ENCODE assay signal across 17 mouse cellular contexts in the genomic region with DNA sequence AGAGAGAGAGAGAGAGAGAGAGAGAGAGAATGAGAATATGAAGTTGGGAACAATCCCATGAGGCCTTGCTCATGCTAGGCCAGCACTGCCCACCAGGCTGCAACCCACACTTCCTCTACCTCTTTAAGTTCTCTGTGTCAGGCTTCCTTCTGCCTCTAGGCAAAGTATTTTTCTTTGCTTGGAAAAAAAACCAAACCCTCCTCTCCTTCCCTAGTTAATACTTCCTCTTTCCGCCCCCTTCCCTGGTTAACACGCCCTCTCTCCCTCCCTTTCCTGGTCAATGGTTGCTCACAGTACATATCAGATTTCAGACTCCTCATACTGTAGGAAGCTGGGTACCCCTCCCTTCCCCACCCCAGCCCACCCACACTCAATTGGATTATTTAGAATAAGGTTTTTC.
DNase-seq lines count a peak whose midpoint lies in the region; ATAC-seq and TF ChIP-seq lines count a peak whose summit lies in the region.
"Had no signal": no experiment of that assay in that cellular context is flagged by ENCODE, and none has a peak within 500 bp of the region (broad histone marks: within the 10 kb centered on the region; RNA-seq: fewer than 3 reads in every experiment).

No protein-coding gene starts in this region.

- H3K9me3 ChIP-seq in liver, postnatal 0 days (ENCODE audit: low read length) = no peaks in the 10 kb centered on the region
- H3K9me3 ChIP-seq in limb, embryonic 15.5 days = no peaks in the 10 kb centered on the region
- no peaks in the 10 kb centered on the region for H3K9me3 ChIP-seq in midbrain, embryonic 10.5 days (replicated peaks)
- H3K9me3 ChIP-seq: heart, embryonic 10.5 days; limb, embryonic 13.5 days; midbrain, embryonic 12.5 days had no signal

- TF ChIP-seq CTCF in liver, postnatal 0 days (IDR thresholded peaks at IDR 0.05; ENCODE audit: low read depth) = 0 out of 2 replicates have a peak, but pooled peaks have one; percentile 2

- intact Hi-C loops in heart, postnatal 36 days (cut with DNase I) = no loop called here

- DNase-seq in heart, adult 11 months = peak; percentile 89
- DNase-seq in heart, postnatal 36 days = no peak
- DNase-seq in liver, postnatal 0 days = no peak
- DNase-seq in liver (no peak), NIH3T3 (ENCODE audit: low read depth) (peak; percentile 18)
- DNase-seq in midbrain, embryonic 10.5 days (ENCODE audit: low spot score) = no peak
- DNase-seq in urinary bladder, postnatal 4 days (ENCODE audit: low spot score in 2 of 2) = no peak
- DNase-seq: adrenal gland, adult 8-10 months; cerebellum, adult 8-10 months; gastrocnemius, postnatal 10 days; lung, adult 18-20 months; right cerebral cortex, adult 18-20 months; spleen, adult 18-20 months had no signal

- TF ChIP-seq EP300 in liver, postnatal 0 days (IDR thresholded peaks at IDR 0.05; ENCODE audit: low read depth) = no peak

- no peak overlapping the region for H3K27ac ChIP-seq in liver, postnatal 0 days (ENCODE audit: low read depth)
- H3K27ac ChIP-seq in limb, embryonic 15.5 days = 0 out of 2 replicates have a peak overlapping the region, but pooled peaks have one; percentile 33
- H3K27ac ChIP-seq in midbrain, embryonic 10.5 days (replicated peaks) = no peak overlapping the region
- H3K27ac ChIP-seq: heart, embryonic 10.5 days; limb, embryonic 13.5 days; midbrain, embryonic 12.5 days had no signal

- no peaks in the 10 kb centered on the region for H3K4me1 ChIP-seq in liver, postnatal 0 days (ENCODE audit: insufficient read depth)
- peaks cover 2% of the 10 kb centered on the region; the same call in 1 of the 2 replicates for H3K4me1 ChIP-seq in limb, embryonic 15.5 days
- H3K4me1 ChIP-seq in midbrain, embryonic 10.5 days = peaks cover 15% of the 10 kb centered on the region

- 39% methylated on average over 2 of the region's 2 CpGs for WGBS in liver, postnatal 0 days (ENCODE audit: insufficient replicate concordance)
- WGBS in limb, embryonic 15.5 days = 48% methylated on average over 2 of the region's 2 CpGs
- WGBS in midbrain, embryonic 10.5 days = 88% methylated on average over 2 of the region's 2 CpGs

- no peak overlapping the region for H3K4me2 ChIP-seq in liver, postnatal 0 days (ENCODE audit: low read depth, low read length)
- no peak overlapping the region for H3K4me2 ChIP-seq in limb, embryonic 15.5 days
- H3K4me2 ChIP-seq: limb, embryonic 13.5 days; midbrain, embryonic 12.5 days had no signal

- H3K36me3 ChIP-seq in liver, postnatal 0 days (replicated peaks; ENCODE audit: insufficient read depth, low read length) = peaks cover 5% of the 10 kb centered on the region; the same call in 1 of the 2 replicates
- H3K36me3 ChIP-seq in limb, embryonic 15.5 days = peaks cover 10% of the 10 kb centered on the region
- peaks cover 22% of the 10 kb centered on the region for H3K36me3 ChIP-seq in midbrain, embryonic 10.5 days

- H3K9ac ChIP-seq in liver, postnatal 0 days (replicated peaks) = no peak overlapping the region
- no peak overlapping the region for H3K9ac ChIP-seq in limb, embryonic 15.5 days
- H3K9ac ChIP-seq: limb, embryonic 13.5 days; midbrain, embryonic 12.5 days had no signal

- no peak for ATAC-seq in liver, postnatal 0 days
- ATAC-seq in limb, embryonic 15.5 days (ENCODE audit: insufficient number of reproducible peaks, low FRiP score, low TSS enrichment, low read depth) = no peak

- no peaks in the 10 kb centered on the region for H3K27me3 ChIP-seq in liver, postnatal 0 days (ENCODE audit: insufficient read depth, low read length)
- H3K27me3 ChIP-seq in limb, embryonic 15.5 days = no peaks in the 10 kb centered on the region
- no peaks in the 10 kb centered on the region for H3K27me3 ChIP-seq in midbrain, embryonic 10.5 days (ENCODE audit: low read depth, poor library complexity, severe bottlenecking)
- H3K27me3 ChIP-seq: limb, embryonic 13.5 days; midbrain, embryonic 12.5 days had no signal

- no peak overlapping the region for H3K4me3 ChIP-seq in liver, postnatal 0 days (ENCODE audit: low read depth, low read length)
- H3K4me3 ChIP-seq in limb, embryonic 15.5 days = no peak overlapping the region
- H3K4me3 ChIP-seq in midbrain, embryonic 10.5 days = no peak overlapping the region
- H3K4me3 ChIP-seq: heart, embryonic 10.5 days; limb, embryonic 13.5 days; midbrain, embryonic 12.5 days had no signal

Comparison
In these comparisons a context has a peak if more than half of its experiments do, and no peak if none do; other contexts are left out.
1. DNase-seq: peak in heart, adult 11 months (single experiment) and NIH3T3 (single experiment); none in heart, postnatal 36 days (0 of 2), liver, postnatal 0 days (single experiment), liver (single experiment), midbrain, embryonic 10.5 days (single experiment) and urinary bladder, postnatal 4 days (0 of 2).